Mouse (Mus musculus) B cell, adult 62 days (primary cell): Measurements from ENCODE around the gene Gm14434. TPM values are rescaled to one million over a fixed set of nuclear protein-coding genes. Genes with fewer than 3 reads are reported as not detected.

Experiments used
- total RNA-seq: library from RNA; stranded (reverse); gene quantifications from 4 replicates; pipeline ENCODE4 v1.2.4, GENCODE M21; 2023

Gm14434 gene
- not detected in 4 replicates for total RNA-seq

DNA sequence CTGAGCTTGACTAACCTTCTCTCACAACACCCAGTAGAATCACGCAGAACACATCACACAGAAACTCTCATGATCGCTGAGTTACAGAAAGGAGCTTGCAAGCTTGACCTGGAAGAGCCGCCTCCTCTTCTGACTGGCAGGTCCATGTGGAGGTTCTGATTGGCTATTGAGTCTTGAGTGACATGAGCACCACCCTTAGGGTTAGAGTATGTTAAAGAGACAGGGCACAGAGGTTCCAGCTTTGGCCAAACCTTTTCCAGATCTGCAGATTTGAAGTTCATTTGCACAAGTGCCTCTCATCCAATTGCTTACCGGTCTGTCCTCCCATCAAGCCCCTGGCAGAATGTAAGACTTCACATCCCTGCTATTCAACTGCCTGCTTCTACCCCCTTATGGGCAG lies at the start of gene Gm14434:
Gene Gm14434, minus strand, starts transcription at position 101 of the 400 bp plus-strand sequence.

DNA sequence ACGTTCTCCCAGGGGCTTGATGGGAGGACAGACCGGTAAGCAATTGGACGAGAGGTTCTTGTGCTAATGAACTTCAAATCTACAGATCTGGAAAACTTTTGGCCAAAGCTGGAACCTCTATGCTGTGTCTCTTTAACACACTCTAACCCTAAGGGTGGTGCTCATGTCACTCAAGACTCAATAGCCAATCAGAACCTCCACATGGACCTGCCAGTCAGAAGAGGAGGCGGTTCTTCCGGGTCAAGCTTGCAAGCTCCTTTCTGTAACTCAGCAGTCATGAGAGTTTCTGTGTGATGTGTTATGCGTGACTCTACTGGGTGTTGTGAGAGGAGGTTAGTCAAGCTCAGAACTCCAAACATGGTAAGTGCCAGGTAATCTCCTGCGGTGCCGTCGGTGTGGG lies 34.2 kb upstream of the Gm14434 start, which contains the start of gene Zfp967:
Gene Zfp967, plus strand, starts transcription at position 301 of the 400 bp plus-strand sequence.

DNA sequence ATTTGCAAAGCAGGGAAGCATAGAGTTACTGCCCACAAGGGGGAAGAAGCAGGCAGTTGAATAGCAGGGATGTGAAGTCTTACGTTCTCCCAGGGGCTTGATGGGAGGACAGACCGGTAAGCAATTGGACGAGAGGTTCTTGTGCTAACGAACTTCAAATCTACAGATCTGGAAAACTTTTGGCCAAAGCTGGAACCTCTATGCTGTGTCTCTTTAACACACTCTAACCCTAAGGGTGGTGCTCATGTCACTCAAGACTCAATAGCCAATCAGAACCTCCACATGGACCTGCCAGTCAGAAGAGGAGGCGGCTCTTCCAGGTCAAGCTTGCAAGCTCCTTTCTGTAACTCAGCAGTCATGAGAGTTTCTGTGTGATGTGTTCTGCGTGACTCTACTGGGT lies 63.3 kb downstream of the Gm14434 start, which contains the start of gene Gm14435:
Gene Gm14435, plus strand, starts transcription at position 301 of the 400 bp plus-strand sequence.

Other genes with a start within 250 kb of the Gm14434 start
- not detected in 4 replicates for gene Gm11009, start 167.3 kb downstream of the Gm14434 start, total RNA-seq
- gene Gm14435, start 63.2 kb downstream of the Gm14434 start, total RNA-seq, result 1.8 to 4.7 TPM (median 2.0 TPM) in 3 of 4 replicates, not detected in the other
- gene Zfp967, start 34.3 kb upstream of the Gm14434 start, total RNA-seq, result 0.45 TPM in 1 of 4 replicates, not detected in the others
- not detected in 4 replicates for gene Gm14308, start 149.6 kb upstream of the Gm14434 start, total RNA-seq
- gene Zfp973, start 183.7 kb upstream of the Gm14434 start, total RNA-seq, result 3.0 to 5.2 TPM (median 4.3 TPM) in 4 replicates
- 0.39 to 2.1 TPM (median 1.2 TPM) in 4 replicates for gene Gm14305, start 221.5 kb upstream of the Gm14434 start, total RNA-seq